Mouse (Mus musculus): Measurements from ENCODE around the gene Trim13. TPM values are rescaled to one million over a fixed set of nuclear protein-coding genes. Genes with fewer than 3 reads are reported as not detected.

The Trim13 gene
- polyA plus RNA-seq, 1 experiment from 2014 or later = 35.5 TPM

DNA sequence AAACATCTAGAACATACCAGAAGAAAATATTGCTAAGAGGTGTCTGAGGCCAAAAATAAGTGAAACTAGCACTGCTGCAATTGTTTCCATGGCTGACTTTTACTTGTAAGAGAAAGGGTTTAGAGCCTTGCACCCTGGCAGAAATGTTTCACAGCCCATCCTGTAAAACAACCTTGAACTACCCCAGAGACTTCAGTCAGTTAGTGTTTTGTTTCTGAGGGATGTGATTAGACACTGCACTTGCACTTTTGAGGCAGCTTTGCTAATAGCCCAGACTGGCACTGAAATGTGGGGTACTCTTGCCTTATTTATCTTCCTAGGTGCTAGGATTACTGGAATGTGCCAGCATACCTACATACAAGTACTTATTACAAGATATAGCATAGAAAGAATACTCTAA, 37.9 kb downstream of the Trim13 start:
- Histone ChIP-seq H3K36me3 (peaks cover 3% of the 10 kb centered on the region; the same call in 1 of the 2 replicates), H3K27ac (replicated peaks) (no peak overlapping the region), H3K4me3 (no peak overlapping the region), H3K9me3 (no peaks in the 10 kb centered on the region), H3K4me1 (no peaks in the 10 kb centered on the region), H3K4me2 (replicated peaks) (no peak overlapping the region), H3K27me3 (no peaks in the 10 kb centered on the region), H3K9ac (replicated peaks) (no peak overlapping the region)
- no peak for ATAC-seq (ENCODE audit: low FRiP score, low read depth)

DNA sequence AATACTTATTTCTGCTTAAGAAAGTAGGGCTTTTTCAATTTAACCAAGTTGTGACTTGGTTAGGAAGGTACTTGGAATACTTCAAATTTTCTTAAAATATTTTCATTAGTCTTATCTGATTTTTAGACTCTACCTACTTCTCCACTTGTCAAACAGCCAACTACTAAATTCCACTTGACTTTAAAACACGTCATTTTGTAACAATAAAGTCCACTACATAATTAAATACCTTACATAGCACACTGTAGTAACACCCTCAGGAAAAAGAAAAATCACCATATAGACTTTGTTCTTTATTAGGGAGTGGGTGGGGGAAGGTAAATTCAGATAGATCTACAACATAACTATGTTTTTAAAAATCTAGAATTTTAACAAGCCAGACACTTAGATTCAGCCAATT, 44.6 kb downstream of the Trim13 start:
- no peaks in the 10 kb centered on the region for H3K9me3 ChIP-seq
- no peak overlapping the region for H3K4me2 ChIP-seq (replicated peaks)
- no peak overlapping the region for H3K27ac ChIP-seq (replicated peaks)
- no peak for ATAC-seq (ENCODE audit: low FRiP score, low read depth)
- H3K36me3 ChIP-seq = no peaks in the 10 kb centered on the region
- no peaks in the 10 kb centered on the region for H3K4me1 ChIP-seq
- WGBS = 85% methylated on average over 1 of the region's 1 CpGs
- no peak overlapping the region for H3K9ac ChIP-seq (replicated peaks)
- no peak overlapping the region for H3K4me3 ChIP-seq
- H3K27me3 ChIP-seq = no peaks in the 10 kb centered on the region

DNA sequence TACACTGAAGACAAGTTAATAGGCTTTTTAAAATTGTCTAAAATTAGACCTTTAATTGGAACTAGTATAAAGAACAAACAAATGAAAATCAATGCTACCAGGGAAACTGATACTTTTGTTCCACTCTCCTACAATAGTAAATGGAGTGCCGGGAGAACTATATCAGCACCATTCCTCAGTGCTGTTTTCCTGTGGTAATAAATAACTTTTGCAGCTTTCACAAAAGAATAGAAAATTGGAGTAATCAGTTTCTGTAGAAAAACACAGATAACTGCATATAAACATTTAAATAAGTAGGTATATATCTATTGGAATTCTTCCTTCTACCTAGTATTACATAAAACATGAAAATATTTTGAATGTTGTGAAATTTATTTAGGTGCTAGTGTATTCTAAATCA, 47.5 kb downstream of the Trim13 start:
- Histone ChIP-seq H3K9me3 (no peaks in the 10 kb centered on the region), H3K27ac (replicated peaks) (no peak overlapping the region), H3K4me1 (peaks cover 6% of the 10 kb centered on the region), H3K36me3 (no peaks in the 10 kb centered on the region), H3K9ac (replicated peaks) (no peak overlapping the region), H3K4me2 (replicated peaks) (peak overlapping the region; percentile 32; the same call in 1 of the 2 replicates), H3K27me3 (no peaks in the 10 kb centered on the region), H3K4me3 (0 out of 2 replicates have a peak overlapping the region, but pooled peaks have one; percentile 18)
- 29% methylated on average over 1 of the region's 1 CpGs for WGBS
- ATAC-seq (ENCODE audit: low FRiP score, low read depth) = no peak

DNA sequence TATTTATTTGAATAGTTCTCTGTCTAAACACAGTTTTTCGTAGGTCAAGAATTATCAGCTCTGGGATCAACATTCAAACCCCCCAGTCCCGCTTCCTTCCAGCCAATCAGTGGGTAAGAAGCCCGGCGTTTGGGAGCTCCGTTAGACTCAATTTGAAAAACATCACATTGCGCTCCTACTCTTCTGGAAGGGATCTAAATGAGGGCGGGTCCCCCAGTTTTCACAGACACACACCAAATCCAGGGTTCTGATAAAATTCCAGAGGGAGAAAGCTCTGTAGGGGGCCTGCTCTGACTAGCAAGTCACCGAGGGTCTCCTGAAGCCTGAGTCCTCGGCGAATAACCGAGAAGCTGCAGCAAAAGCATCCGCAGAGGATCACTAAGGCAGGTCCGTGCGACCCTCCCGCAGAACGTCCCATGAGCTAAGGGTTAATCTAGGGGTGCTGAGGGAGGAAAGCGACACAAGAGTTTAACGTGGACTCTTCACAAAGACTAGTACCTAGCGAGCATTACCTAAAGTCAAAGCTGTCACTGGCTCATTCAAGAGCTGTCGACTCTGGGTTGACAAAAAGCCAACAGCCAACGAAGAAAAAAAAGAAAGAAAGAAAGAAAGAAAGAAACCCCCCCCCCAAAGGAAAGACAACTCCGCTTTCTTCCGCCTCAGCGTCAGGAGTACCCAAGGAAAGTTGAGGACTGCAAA, 49.3 kb downstream of the Trim13 start:
- under 1% methylated on average over 24 of the region's 24 CpGs for WGBS
- H3K9ac ChIP-seq (replicated peaks) = peak overlapping the region; percentile 96
- H3K4me2 ChIP-seq (replicated peaks) = peak overlapping the region; percentile 72
- no peaks in the 10 kb centered on the region for H3K27me3 ChIP-seq
- H3K27ac ChIP-seq (replicated peaks) = peak overlapping the region; percentile 94
- H3K36me3 ChIP-seq = no peaks in the 10 kb centered on the region
- no peaks in the 10 kb centered on the region for H3K9me3 ChIP-seq
- H3K4me3 ChIP-seq = peak overlapping the region; percentile 98
- H3K4me1 ChIP-seq = peaks cover 6% of the 10 kb centered on the region
- no peak for ATAC-seq (ENCODE audit: low FRiP score, low read depth)

DNA sequence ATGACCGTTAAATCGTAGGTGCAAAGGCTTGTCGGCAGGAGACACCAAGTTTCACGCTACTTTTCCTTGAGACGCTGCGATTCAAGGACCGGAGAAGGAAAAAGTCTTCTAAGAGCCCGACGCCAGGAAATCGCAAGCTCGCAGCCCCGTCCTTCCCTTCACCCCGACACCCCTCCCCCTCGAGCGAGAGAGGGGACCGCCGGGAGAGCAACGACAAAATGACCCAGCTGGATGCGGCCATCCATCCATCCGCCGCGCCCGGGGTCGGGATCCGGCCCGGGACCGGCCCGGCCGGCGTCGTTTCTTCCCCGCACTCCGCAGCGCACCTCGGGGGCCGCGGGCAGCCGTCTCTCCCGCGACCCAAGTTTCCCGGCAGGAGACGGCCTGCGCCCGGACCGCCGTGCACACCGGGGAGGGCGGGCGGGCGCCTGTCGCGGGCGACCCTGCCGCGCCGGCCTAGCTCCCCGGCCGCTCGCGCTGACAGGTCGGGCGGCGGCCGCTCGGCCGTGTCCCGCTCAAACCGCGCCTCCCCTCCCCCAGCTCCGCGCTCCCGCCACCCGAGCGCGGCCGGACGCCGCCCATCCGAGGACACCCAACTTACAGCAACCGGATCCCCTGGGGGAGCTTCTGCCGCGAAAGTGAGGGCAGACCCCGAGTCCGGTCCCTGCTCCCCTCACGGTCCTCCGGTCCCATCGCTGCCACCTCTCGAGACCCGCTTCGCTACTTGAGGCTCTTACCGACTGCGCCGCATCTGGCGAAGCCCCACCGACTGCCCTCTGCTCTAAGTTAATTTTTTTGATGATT, 50.0 kb downstream of the Trim13 start:
- peak overlapping the region; percentile 98 for H3K4me3 ChIP-seq
- peak overlapping the region; percentile 94 for H3K27ac ChIP-seq (replicated peaks)
- peak overlapping the region; percentile 96 for H3K9ac ChIP-seq (replicated peaks)
- ATAC-seq (ENCODE audit: low FRiP score, low read depth) = peak; percentile 71
- H3K4me1 ChIP-seq = peaks cover 6% of the 10 kb centered on the region
- peak overlapping the region; percentile 72 for H3K4me2 ChIP-seq (replicated peaks)
- no peaks in the 10 kb centered on the region for H3K9me3 ChIP-seq
- WGBS = under 1% methylated on average over 71 of the region's 95 CpGs
- no peaks in the 10 kb centered on the region for H3K36me3 ChIP-seq
- no peaks in the 10 kb centered on the region for H3K27me3 ChIP-seq

DNA sequence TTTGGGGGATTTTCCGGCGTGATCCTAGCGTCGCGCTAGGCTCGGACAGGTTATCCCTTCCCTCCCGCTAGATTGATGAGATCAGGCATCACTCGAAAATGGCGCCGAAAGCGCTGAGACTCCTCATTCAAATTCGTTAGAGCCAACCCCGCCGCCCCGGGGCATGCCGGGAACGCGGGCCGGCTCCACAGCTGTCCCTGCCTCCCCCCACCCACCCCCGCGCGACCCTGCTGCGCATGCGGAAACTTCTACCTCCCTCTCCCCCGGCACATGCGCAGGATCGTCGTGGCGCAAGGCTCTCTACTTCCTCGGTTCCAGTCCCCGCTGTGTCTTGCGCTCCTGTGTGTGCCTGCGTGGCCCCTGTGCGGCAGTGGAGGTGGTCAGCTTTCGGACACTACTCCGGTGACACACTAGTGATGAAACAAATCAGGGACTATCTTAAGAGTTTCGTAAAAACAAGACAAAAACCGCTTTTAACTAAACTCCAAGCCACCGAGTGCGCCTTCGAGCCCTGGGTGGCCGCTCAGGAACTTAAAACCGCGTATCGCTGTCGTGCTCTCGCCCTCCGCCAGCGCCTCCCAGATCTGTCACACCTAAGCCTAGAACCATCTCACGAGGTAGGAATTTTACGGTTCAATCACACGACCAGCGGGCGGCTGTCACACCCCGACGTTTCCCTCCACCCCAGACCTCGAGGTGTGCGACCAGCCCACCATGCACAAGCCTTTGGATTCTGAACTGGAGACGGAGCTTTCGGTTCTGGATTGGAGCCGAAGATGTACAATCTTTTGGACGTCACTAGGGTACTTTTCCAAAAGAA, 50.8 kb downstream of the Trim13 start:
- Histone ChIP-seq H3K4me1 (peaks cover 6% of the 10 kb centered on the region), H3K36me3 (no peaks in the 10 kb centered on the region), H3K27ac (replicated peaks) (peak overlapping the region; percentile 94), H3K27me3 (no peaks in the 10 kb centered on the region), H3K4me3 (peak overlapping the region; percentile 98), H3K4me2 (replicated peaks) (peak overlapping the region; percentile 72), H3K9ac (replicated peaks) (peak overlapping the region; percentile 96), H3K9me3 (no peaks in the 10 kb centered on the region)
- peak; percentile 93 for ATAC-seq (ENCODE audit: low FRiP score, low read depth)
- 2% methylated on average over 62 of the region's 62 CpGs for WGBS

DNA sequence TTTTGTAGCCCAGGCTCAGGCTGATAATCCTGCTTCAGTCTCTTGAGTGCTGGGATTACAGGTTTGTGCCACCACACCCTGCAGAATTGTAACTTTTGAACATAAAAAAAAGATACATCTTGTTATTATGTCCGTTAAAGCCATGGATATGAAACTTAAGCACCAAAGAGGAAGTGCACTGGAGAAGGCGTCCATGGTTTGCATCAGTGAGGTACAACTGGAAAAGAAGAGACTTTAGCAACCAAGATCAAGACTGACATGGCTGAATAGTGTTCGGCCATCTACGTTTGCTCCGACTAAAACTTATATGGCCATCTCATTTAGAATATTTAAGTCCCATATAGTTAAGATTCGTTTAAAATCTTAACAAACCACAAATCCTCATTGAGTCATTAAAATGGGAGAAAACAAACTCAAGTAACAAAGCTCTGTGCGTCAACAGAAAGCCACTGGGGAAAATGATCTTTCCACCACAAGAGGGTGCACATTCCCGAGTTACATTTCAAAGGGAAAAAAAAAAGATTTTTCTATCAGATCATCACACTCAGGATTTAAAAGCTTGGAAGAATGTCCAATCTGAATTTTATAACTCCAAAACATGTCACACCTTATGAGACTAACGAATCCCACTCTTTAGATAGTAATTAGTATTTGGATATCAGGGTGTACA, 52.4 kb downstream of the Trim13 start:
- no peak for ATAC-seq (ENCODE audit: low FRiP score, low read depth)
- Histone ChIP-seq H3K27ac (replicated peaks) (no peak overlapping the region), H3K36me3 (no peaks in the 10 kb centered on the region), H3K9me3 (no peaks in the 10 kb centered on the region), H3K9ac (replicated peaks) (no peak overlapping the region), H3K27me3 (no peaks in the 10 kb centered on the region), H3K4me3 (no peak overlapping the region), H3K4me1 (peaks cover 6% of the 10 kb centered on the region), H3K4me2 (replicated peaks) (no peak overlapping the region)
- WGBS = 38% methylated on average over 9 of the region's 9 CpGs

MicroRNAs within 50 kb of the gene (microRNA counts, 519-probe panel; counts per million panel counts)
- 8,872 counts per million, percentile 93 among the panel's probes with 10 or more counts for microRNA mmu-miR-15a
- microRNA mmu-miR-16 = 9,612 counts per million, percentile 97 among the panel's probes with 10 or more counts

Small RNAs within 50 kb of the gene (microRNA-seq; reads per million reads assigned to microRNA genes)
- gene Mir15a (5,813 reads per million, percentile 91 among the genes with 10 or more reads in this experiment), gene Mir16-1 (3,570 reads per million, percentile 88 among the genes with 10 or more reads in this experiment)

Other genes with a start within 250 kb of the Trim13 start
- gene Ebpl, start 237.8 kb upstream of the Trim13 start, polyA plus RNA-seq (2016; fragmentation: Nextera tagmentation; extraction: Ambion mirVana) = 10.9 and 11.2 TPM in 2 replicates
- 86.3 and 89.3 TPM in 2 replicates for gene Kpna3, start 158.4 kb upstream of the Trim13 start, polyA plus RNA-seq (2016; fragmentation: Nextera tagmentation; extraction: Ambion mirVana)
- 17.0 and 17.7 TPM in 2 replicates for gene Spryd7, start 41.4 kb upstream of the Trim13 start, polyA plus RNA-seq (2016; fragmentation: Nextera tagmentation; extraction: Ambion mirVana)
- gene Kcnrg, start 9.2 kb downstream of the Trim13 start, polyA plus RNA-seq (2016; fragmentation: Nextera tagmentation; extraction: Ambion mirVana) = 2.3 and 2.4 TPM in 2 replicates

Data from midbrain, embryonic 12.5 days (tissue).